Mouse (Mus musculus) retina, embryonic 14.5 days (tissue): Measurements from ENCODE around the gene Lrfn4.

Source experiments
- DNase-seq: peaks from one replicate; pipeline ENCODE4 v3.0.0-alpha.2; 2015; ENCODE audit warnings: low spot score

The Lrfn4 gene

DNA sequence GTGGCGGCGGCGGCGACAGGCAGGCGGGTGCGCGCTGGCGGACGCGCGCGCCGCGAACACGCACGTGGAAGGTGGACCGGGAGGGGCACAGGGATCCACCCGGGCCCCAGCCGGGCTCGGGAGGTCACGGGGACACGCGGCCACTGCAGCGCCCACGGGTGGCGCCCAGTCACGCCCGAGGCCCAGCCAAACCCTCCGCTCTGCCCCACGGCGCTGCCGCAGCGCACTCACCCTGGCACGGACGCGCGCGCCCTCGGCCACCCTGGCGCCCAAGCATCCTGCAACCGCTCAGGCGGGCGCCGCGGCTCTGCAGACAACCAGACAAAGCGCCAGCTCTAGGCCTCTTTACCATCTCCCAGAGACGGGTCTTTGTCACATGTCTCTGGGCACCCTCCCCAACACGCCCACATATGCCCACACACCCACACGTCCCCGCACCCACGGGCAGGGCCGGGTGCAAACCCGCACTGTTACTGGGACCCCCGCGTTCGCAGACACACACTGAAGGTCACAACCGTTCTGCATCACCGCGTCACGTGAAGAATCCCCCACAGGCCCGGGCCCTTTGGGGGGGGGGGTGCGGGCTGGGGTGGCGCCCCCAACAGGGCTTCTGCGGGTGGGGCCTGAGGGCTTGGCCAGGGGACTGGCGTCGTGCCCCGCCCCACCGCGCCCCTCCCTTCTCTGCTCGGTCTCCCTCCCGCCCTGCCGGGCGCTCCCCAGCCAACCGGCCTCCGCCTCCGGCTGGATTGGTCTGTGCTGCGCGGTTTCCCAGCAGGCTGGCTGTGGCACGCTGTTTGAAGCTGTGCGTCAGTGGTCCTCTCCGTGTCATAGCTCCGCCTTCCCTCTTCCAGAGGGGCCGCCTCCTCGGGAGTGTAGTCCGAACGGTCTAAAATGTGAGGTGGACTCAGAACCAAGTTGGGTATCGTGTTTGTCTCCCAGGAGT is at the start of gene Lrfn4:
Gene Lrfn4, minus strand, starts transcription at position 517 of the 943 bp plus-strand sequence.
- peak; percentile 91 for DNase-seq

DNA sequence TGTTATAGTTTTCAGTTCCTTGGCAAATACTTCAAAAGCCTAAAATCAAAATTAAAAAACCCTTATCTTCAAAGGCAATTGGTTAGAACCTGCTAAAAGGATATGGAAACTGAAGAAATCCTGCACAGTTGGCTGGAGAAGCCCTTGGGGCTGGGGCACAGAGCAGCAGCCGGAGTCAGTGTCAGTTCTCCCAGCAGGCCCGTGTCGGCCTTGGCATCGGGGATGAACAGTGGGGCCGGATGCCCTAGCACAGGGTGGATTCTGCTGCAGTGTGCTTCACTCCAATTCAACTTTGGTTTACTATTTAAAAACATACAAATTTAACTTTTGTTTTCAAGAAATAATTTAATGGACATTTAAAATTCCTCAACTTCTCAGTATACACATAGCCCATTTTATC is 42.7 kb upstream of the Lrfn4 start:
- DNase-seq: no peak

DNA sequence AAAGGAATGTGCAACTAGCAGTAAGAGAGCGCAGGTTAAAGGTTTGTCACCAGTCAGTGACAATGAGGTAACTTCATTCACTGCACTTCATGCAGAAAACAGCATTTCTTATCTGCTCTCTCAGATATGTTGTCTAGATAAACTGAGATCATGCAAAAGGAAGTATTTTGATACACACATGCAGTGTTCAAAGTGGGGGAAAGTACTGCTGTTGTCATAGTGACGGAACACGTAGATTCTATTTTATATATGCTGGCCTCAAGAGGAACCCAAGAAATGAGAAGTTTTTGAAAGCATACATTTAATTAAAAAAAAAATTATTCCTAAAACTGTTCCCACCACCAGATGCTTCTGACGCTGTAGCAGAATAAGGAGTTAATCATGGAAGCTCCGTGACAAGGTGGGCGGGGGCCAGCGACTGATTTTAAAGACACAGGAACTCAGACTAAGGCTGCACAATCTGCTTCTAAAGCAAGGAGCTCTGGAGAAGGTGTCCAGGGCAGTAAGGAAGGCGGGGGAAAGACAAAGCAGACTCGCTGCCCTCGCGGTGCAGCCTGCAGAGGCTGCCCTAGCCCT is 31.5 kb upstream of the Lrfn4 start:
- no peak for DNase-seq

DNA sequence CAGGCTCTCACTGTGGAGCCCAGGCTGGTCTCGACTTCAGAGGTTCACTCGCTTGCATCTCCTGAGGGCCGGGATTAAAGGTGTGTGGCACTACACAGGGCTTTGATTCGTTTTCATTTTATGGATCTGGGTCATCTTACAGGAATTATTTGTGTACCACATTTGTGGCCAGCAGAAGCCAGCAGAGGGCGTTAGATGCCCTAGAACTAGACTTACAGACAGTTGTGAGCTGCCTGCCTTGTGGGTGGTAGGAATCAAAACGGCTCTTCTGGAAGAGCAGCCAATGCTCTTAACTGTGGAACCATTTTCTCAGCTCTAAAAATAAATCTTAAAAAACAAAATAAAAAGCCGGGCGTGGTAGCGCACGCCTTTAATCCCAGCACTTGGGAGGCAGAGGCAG is 28.8 kb upstream of the Lrfn4 start:
- DNase-seq: peak; percentile 77

DNA sequence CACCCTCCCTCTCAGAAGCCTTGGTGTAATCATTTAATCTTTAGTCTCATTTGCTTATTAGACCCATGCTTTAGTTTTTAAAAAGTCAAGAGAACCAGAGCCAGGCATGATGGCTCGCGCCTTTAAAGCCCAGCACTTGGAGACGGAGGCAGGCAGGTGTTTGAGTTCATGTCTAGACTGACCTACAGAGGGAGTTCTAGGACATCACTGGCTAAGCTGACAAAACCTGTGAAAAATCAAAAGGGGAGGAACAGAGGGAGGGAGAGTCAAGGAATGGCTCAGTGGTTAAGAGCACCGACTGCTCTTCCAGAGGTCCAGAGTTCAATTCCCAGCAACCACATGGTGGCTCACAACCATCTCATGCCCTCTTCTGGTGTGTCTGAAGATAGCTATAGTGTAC is 20.5 kb upstream of the Lrfn4 start:
- DNase-seq: no peak

DNA sequence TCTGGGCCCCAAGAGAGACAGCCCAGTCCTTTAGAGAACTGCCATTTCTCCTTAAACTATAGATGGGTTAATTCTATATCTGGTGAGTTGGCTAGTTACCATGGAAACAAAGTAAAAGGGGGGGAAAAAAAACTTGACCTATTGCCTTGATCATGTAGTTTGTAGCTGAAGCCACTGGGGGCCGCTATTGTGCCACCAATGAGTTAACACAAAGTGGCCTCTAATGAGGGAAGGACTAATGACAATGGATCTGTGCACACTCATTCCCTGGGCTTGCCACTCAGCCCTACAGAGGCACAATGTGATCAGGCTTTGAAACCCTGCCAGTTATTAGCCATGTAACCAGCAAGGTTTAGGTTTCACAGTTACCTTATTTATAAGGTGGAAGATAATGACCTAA is 13.4 kb upstream of the Lrfn4 start:
- DNase-seq: peak; percentile 93

DNA sequence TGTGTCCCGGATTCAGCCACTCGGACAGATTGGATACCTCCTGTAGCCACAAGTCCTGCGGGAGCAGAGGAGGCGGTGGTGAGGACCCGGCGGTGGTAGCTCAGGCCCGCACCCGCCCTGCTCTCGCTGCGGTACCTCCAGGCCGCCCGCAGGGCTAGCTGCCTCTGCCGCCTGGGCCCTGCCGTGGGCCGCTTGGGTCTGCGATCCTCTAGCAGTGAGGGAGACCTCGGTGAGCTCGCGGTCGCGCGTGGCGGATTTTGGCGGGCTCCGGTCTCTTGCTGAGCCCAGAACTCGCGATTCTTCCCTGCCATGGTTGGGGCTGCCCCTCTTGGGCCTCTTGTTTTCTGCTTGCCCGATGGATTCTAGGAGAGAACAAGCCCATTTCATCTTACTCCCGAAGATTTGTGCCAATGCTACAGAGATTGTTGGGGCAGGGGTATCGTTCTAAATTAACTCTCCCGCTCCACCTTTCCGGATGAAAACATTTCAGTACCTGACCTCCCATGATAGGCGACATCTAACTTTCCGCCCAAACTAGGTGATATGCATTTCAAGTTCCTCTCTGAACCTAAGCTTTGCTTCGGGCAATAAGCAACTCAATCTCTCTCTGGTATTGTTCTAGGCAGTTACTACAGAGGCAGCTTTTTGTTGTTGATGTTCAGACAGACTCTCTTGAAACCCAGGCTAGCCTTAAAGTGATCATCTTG is 10.5 kb upstream of the Lrfn4 start:
- no peak for DNase-seq

DNA sequence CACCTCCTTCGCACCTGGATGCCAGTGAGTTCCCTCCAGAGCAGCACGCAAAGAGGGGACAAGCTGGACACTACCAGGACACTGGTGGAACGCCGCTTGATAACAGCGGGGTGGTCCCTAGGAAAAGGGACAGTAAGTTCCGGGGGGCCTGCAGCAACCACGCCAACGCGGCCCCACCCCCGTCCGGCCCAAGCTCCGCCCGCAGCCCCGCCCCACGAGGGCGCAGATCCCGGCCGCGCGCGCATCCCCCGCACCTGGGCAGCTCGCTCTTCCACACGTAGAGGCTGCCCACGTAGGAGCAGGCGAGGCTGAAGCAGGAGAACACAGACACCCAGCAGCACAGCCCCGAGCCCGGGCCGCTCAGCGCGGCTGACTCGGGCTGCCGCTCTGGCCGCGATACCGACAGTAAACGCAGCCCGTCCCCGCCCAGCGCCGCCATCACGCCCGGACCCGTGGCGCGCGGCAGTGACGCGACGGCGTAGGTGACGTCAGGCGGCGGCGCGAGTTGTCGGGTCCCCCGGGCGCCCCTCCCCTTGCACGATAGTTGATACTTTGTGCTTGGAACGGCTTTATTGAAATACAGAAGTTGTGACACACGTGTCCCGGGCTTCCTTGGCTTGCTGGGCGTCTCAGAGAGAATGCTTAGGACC is 9.8 kb upstream of the Lrfn4 start, which contains the start of gene Rce1:
Gene Rce1, minus strand, starts transcription at position 463 of the 650 bp plus-strand sequence.
- DNase-seq: peak; percentile 90

DNA sequence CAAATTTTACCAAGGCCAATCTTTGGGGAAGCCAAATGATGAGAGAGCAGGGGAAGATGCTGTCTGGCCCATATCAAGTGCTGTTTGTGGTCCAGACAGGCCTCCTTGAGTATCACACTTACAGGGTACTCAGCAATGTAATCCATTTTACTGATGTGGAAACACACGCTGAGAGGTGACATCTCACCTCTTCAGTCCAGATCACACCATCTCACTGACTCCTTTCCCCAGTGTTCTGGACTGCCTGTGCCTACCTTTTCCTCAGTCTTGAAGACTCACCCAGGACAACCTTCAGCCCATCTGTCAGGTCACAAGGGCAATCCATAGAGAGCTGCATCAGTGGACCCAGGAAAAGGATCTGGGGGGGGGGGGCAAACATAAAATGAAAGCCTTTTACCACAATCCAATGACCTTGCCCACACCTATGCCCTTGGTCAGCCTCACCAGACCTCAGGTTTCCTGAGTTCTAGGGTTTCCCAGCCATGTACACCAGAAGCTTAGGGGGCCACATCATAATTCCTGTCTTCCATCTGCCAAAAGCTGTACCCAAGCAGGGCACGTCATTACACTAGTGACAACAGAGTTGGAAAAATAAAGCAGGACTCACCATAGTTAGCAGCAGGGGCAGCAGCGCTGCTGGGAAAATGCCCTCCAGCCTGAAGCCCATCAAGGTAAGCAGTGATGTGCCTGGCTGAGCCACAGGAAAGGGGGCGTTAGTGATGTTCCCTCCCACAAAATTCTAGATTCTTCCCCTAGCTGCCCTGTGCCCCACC is 9.1 kb upstream of the Lrfn4 start:
- no peak for DNase-seq

DNA sequence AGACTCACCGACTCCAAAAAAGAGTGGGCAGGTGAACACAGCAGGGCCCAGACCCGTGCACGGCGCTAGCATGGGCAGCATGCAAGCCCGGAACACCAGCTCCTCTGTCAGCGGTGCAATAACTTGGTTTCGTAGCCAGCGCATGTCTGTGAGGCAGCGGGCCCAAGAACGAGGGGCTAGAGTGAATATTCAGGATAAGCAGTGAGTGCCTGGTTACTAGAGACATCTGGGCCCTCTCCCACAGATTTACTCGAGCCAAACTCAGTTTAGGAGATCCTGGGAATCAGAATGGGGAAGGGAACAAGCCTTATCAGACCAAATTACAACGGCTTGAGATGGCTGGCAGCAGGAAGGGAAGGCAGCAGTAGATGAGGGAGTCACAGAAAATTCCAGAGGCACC is 8.5 kb upstream of the Lrfn4 start:
- DNase-seq: no peak

DNA sequence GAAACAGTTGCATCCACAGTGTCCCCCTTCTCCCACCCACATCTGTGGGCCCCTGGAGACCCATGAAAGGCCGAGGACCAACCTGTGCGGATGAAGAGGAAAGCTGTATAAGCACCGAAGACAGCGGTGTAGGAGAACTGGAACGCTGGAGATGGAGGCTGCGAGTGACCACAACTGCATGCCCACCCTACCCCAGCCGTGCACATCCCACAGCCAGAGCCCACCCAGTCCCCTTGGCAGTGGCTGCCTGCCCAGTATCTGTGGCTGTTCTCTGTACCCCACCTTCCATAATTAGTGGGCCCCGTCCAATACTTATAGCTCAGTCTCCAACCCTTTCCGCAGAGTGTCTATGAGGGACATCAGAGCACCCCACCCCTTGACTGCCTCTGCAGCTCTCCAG is 8.0 kb upstream of the Lrfn4 start:
- no peak for DNase-seq

DNA sequence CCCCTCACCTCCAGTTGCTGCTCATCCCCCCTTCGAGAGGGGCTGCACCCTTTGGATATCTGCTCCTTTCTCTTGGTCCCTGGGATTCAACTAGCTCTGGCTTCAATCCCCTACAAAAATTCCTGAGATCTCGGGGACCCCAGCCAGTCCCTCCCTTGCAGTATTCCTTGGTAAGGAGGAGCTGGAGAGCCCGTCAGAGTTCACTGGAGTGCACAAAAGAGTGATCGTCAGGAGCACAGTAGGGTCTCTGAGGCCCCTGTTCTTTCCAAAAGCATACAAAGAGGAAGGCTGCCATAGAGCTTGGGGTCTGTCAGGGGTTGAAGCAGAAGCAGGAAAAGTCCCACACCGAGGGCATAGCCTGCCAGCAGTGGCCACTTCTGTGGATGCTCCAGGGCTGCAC is 7.3 kb upstream of the Lrfn4 start:
- DNase-seq: no peak

DNA sequence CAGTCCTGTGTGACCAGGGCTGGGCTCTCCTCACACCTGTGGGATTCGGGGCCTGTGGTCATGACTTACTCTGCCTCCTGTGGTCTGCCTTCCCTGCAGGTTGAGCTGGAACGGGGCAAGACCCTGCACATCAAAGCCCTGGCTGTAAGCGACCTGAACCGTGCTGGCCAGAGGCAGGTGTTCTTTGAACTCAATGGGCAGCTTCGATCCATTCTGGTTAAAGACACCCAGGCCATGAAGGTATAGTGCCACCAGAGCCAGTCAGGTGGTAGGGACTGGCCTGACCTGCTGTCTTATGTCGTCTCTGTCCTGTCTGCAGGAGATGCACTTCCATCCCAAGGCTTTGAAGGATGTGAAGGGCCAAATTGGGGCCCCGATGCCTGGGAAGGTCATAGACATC is 5.3 kb upstream of the Lrfn4 start:
- DNase-seq: no peak

DNA sequence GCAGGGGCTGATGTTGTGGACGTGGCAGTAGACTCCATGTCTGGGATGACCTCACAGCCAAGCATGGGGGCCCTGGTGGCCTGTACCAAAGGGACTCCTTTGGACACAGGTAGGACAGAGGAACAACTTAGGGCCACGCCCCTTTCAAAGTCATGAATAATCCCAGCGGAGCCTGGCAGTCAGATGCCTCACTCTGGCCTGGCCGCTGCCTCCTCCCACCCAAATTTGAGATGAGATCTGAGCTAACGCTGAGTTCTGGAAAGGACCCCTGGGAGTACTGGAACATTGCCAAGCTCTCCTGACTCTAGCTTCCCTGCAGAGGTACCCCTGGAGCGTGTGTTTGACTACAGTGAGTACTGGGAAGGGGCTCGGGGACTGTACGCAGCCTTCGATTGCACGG is 4.0 kb upstream of the Lrfn4 start:
- no peak for DNase-seq

DNA sequence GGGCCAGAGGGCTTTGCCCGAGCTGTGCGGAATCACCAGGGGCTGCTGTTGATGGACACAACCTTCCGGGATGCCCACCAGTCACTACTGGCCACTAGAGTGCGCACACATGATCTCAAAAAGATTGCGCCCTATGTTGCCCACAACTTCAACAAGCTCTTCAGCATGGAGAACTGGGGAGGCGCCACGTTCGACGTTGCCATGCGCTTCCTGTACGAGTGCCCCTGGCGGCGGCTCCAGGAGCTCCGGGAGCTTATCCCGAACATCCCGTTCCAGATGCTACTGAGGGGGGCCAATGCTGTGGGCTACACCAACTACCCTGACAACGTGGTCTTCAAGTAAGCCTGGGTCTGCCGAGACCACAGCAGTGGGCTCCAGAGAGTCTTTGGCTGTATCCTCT is 2.7 kb upstream of the Lrfn4 start:
- DNase-seq: peak; percentile 69

DNA sequence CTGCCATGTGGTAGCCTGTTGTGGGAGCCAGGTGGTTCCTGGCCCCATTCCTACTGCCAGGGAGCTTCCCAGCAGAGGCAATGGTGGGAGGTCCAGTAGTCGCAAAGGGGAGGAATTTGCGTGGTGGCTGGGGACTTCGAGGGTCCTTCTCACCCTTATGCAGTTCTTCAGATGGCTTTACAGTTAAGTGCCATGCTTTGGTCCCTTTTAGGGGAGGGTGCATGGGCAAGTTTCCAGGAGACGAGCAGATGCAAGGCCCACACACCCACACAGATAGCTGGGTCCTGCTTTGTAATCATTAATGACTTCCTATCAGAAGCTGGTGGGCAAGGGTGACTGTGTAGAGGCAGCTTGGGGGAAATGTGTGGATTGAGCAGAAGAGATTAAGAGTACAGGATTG is 1.1 kb upstream of the Lrfn4 start:
- no peak for DNase-seq

DNA sequence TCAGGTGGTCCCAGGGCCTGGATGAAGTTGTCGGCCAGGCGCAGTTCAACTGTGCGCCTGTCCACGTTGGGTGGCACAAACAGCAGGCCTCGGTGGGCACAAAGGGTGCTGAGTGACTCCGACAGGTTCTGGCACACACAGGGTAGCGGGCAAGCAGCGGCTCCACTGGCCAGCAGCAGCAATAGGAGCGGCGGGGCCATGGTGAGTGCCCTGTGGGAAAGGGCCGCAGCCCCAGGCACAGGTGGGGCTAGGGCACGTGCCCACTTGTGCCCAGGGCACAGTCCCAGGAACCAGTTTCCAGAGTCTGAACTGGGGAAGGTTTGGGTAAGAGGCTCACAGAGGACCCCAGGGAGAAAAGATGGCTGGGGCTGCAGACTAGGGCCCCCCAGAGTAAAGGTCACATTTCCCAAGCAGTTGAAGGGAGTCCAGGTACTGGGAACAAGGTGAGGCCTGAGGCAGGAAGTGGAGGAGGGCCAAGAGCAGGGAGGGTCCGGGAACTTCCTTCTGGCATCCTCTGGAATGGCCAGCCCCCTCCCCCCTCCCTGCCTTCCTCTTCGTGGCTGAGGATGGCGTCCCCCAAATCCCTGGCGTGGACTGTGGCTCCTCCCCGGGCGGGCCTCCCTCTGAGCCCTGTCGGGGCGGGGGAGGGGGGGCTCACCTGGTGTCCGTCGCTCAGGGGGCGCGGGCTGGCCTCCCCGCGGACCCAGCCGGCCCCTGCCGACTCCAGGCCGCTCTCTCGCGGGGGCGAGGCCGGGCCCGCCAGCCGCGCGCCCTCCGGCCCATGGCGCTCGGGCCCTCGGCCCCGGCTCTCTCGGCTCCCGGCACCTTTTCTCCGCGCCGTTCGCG is 939 bp downstream of the Lrfn4 start:
- peak; percentile 56 for DNase-seq

DNA sequence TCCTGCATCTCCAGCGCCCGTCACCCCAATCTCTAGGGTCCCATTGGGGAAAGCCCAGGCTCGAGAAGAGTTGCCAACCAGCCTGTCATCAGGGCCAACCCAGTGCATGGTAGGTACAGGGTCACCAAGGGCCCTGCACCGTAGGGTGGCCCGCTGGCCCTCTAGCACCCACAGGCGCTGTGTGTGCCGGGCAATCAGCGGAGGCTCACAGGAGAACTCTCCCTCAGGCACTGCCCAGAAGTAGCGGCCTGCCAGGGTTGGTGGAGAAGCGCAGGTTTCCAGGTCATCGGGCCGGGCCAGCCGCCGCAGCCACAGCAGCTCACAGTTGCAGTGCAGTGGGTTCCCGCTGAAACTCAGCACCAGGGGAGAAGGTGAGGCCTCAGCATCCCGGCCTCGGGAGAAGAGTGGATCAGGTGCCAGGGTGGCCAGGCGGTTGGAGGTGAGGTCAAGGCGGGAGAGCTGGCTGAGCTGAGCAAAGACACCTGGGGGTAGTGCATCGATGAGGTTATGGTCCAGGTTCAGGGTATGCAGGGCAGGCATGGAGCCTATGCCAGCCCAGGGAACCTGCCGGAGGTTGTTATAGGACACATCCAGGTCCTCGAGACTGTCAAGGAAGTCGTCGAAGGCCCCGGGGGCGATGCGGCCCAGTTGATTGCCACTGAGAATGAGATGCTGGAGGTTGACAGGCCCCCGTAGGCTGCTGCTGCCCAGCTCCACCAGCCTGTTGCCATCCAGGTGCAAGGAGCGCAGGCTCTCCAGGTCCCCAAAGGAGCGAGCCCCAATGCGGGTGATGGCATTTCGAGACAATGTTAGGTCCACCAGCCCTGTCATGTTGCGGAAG is 1.8 kb downstream of the Lrfn4 start:
- DNase-seq: no peak

DNA sequence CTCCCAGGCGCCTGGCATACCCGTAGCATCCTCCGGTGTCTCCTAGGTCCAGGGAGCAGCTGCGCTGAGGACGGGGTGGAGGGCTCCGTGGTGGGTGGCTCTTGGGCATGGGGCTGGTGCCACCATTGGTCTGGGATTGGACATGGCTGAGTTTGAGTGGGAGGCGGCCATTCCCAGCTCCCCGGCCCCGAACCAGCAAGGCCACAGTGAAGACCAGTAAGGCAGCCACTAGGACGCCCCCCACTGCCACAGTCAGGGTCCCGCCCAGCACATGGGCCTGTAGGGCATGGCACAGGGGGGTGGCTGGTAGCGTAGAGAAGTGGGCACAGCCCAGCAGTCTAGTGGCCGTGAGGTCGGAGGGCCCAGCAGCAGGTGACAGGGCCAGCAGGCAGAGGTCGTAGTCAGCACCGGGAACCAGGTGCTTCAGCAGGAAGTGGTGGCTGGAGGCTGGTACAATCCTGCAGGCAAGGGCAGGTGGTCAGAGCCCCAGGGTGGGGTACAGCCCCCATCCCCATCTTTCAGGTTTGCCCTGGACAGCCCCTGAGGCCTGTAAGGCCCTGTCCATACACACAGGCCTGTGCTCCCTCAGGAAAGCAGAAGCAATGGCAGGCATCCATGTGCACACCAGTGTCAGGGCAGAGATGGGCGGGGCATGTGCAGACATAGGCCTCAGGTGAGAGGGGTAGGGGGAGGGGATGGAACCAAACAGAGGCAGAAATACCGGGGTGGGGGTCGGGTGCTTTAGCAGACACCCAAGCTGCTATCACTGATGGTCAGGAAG is 3.1 kb downstream of the Lrfn4 start:
- no peak for DNase-seq
